Mouse (Mus musculus): ENCODE results near the gene Sidt2. TPM values are rescaled to one million over a fixed set of nuclear protein-coding genes. Genes with fewer than 3 reads are reported as not detected.

Gene Sidt2
- 292 and 376 TPM in 2 replicates for total RNA-seq (2023)

GRCm38 (mm10) chr9:45955107-45955963 lies at the start of gene Sidt2:
Gene Sidt2 (minus strand): TSS chr9:45955258.

GRCm38 (mm10) chr9:45935628-45936210 lies 19.3 kb downstream of the Sidt2 start, which contains the start of gene Tagln:
Gene Tagln (minus strand): TSS chr9:45936058.

GRCm38 (mm10) chr9:45906355-45907077 lies 48.5 kb downstream of the Sidt2 start, which contains the start of the genes Pcsk7 and Rnf214:
Gene Pcsk7 (plus strand): TSS chr9:45906497.
Gene Rnf214 (minus strand): TSS chr9:45906911.

Other genes with a start within 250 kb of the Sidt2 start
- gene Cep164, start 126.6 kb downstream of the Sidt2 start, total RNA-seq (2023) = 18.0 and 20.6 TPM in 2 replicates
- gene Bace1, start 116.7 kb downstream of the Sidt2 start, total RNA-seq (2023) = 9.8 and 24.2 TPM in 2 replicates
- 80.0 and 110 TPM in 2 replicates for gene Pcsk7, start 48.8 kb downstream of the Sidt2 start, total RNA-seq (2023)
- 27.3 and 30.6 TPM in 2 replicates for gene Rnf214, start 48.3 kb downstream of the Sidt2 start, total RNA-seq (2023)
- 0.66 TPM in 1 of 2 replicates, not detected in the other for gene Tagln, start 19.2 kb downstream of the Sidt2 start, total RNA-seq (2023)
- gene Pafah1b2, start 57.4 kb upstream of the Sidt2 start, total RNA-seq (2023) = 46.9 and 67.4 TPM in 2 replicates
- gene Sik3, start 57.6 kb upstream of the Sidt2 start, total RNA-seq (2023) = 66.4 and 75.0 TPM in 2 replicates